Mouse (Mus musculus): ENCODE measurements at regions not wholly inside any gene's neighbourhood (a gene's known extent, or its start where the extent isn't known, plus 50 kb on each side); places are given as distances from the start of the nearest gene placed in this dataset.

- Histone ChIP-seq H3K27me3 (ENCODE audit: control insufficient read depth in 1 of 2, insufficient read depth in 2 of 2, low read length in 2 of 2) (no peaks in the 10 kb centered on the region), H3K4me3 (ENCODE audit: control insufficient read depth in 1 of 2, insufficient read depth in 1 of 2, low read depth in 2 of 2, low read length in 2 of 2) (no peak overlapping the region), H3K4me1 (ENCODE audit: control insufficient read depth in 1 of 2, insufficient read depth in 2 of 2, low read length in 2 of 2) (no peaks in the 10 kb centered on the region), H3K36me3 (ENCODE audit: control insufficient read depth in 1 of 2, insufficient read depth in 2 of 2, low read length in 2 of 2) (no peaks in the 10 kb centered on the region), H3K27ac (ENCODE audit: control insufficient read depth, low read depth, low read length) (no peak overlapping the region), H3K9ac (ENCODE audit: control insufficient read depth, low read depth, low read length, poor library complexity, severe bottlenecking) (no peak overlapping the region), H3K9me3 (replicated peaks; ENCODE audit: insufficient read depth, low read length) (no peaks in the 10 kb centered on the region), H3K79me2 (ENCODE audit: control insufficient read depth, insufficient read depth, low read length, poor library complexity) (no peaks in the 10 kb centered on the region)
- TF ChIP-seq ELF1 (IDR thresholded peaks at IDR 0.05; ENCODE audit: low read depth, low read length), result no peak
- no peak for TF ChIP-seq RCOR1 (IDR thresholded peaks at IDR 0.05; ENCODE audit: low read depth, low read length)
- no peak for TF ChIP-seq MEF2A (IDR thresholded peaks at IDR 0.05; ENCODE audit: extremely low read depth, insufficient replicate concordance, low read depth, low read length, poor library complexity, severe bottlenecking)
- TF ChIP-seq MAZ (IDR thresholded peaks at IDR 0.05; ENCODE audit: low read depth, low read length), result no peak
- TF ChIP-seq ZC3H11A (IDR thresholded peaks at IDR 0.05; ENCODE audit: low read depth, low read length), result no peak
- TF ChIP-seq SMC3 (IDR thresholded peaks at IDR 0.05; ENCODE audit: low read depth, low read length), result no peak
- no peak for TF ChIP-seq E2F4 (IDR thresholded peaks at IDR 0.05; ENCODE audit: borderline replicate concordance, low read depth, low read length)
- no peak for TF ChIP-seq POLR2AphosphoS2 (IDR thresholded peaks at IDR 0.05; ENCODE audit: low read length)
- no peak for TF ChIP-seq SIN3A (IDR thresholded peaks at IDR 0.05; ENCODE audit: low read length)
- no peak for TF ChIP-seq CHD1 (IDR thresholded peaks at IDR 0.05; ENCODE audit: low read depth, low read length)
- no peak for TF ChIP-seq MYB (IDR thresholded peaks at IDR 0.05; ENCODE audit: low read depth, low read length)
- no peak for TF ChIP-seq MYC (IDR thresholded peaks at IDR 0.05; ENCODE audit: low read depth, low read length)
- TF ChIP-seq USF1 (IDR thresholded peaks at IDR 0.05; ENCODE audit: low read depth, low read length), result no peak
- no peak for TF ChIP-seq MXI1 (IDR thresholded peaks at IDR 0.05; ENCODE audit: low read depth, low read length)
- TF ChIP-seq MAX (IDR thresholded peaks at IDR 0.05; ENCODE audit: low read length), result no peak
- no peak for TF ChIP-seq UBTF (IDR thresholded peaks at IDR 0.05; ENCODE audit: borderline replicate concordance, insufficient read depth, low read depth, low read length)
- TF ChIP-seq JUND (IDR thresholded peaks at IDR 0.05; ENCODE audit: low read depth, low read length), result no peak
- no peak for TF ChIP-seq ETS1 (IDR thresholded peaks at IDR 0.05; ENCODE audit: low read depth, low read length)
- no peak for TF ChIP-seq CHD2 (IDR thresholded peaks at IDR 0.05; ENCODE audit: low read length)
- no peak for DNase-seq (ENCODE audit: low read depth, low spot score)
These were observed 57.3 kb upstream of the 1700021F07Rik start for GRCm38 (mm10) chr2:173465006-173465620.

GRCm38 (mm10) chr2:173468136-173468535 is 54.2 kb upstream of the 1700021F07Rik start:
- no peak for TF ChIP-seq MAZ (IDR thresholded peaks at IDR 0.05; ENCODE audit: low read depth, low read length)
- no peak for TF ChIP-seq SMC3 (IDR thresholded peaks at IDR 0.05; ENCODE audit: low read depth, low read length)
- TF ChIP-seq ZNF384 (IDR thresholded peaks at IDR 0.05; ENCODE audit: low read depth, low read length), result no peak
- no peak for TF ChIP-seq E2F4 (IDR thresholded peaks at IDR 0.05; ENCODE audit: borderline replicate concordance, low read depth, low read length)
- no peak for TF ChIP-seq TCF12 (IDR thresholded peaks at IDR 0.05; ENCODE audit: low read depth, low read length)
- TF ChIP-seq NELFE (IDR thresholded peaks at IDR 0.05; ENCODE audit: low read depth, low read length), result no peak
- no peak for TF ChIP-seq HCFC1 (IDR thresholded peaks at IDR 0.05; ENCODE audit: low read depth, low read length)
- no peak for TF ChIP-seq SIN3A (IDR thresholded peaks at IDR 0.05; ENCODE audit: low read length)
- Histone ChIP-seq H3K36me3 (ENCODE audit: control insufficient read depth in 1 of 2, insufficient read depth in 2 of 2, low read length in 2 of 2) (no peaks in the 10 kb centered on the region), H3K79me2 (ENCODE audit: control insufficient read depth, insufficient read depth, low read length, poor library complexity) (no peaks in the 10 kb centered on the region), H3K9me3 (replicated peaks; ENCODE audit: insufficient read depth, low read length) (no peaks in the 10 kb centered on the region), H3K27ac (ENCODE audit: control insufficient read depth, low read depth, low read length) (no peak overlapping the region), H3K27me3 (ENCODE audit: control insufficient read depth in 1 of 2, insufficient read depth in 2 of 2, low read length in 2 of 2) (no peaks in the 10 kb centered on the region), H3K9ac (ENCODE audit: control insufficient read depth, low read depth, low read length, poor library complexity, severe bottlenecking) (no peak overlapping the region), H3K4me3 (ENCODE audit: control insufficient read depth in 1 of 2, insufficient read depth in 1 of 2, low read depth in 2 of 2, low read length in 2 of 2) (no peak overlapping the region), H3K4me1 (ENCODE audit: control insufficient read depth in 1 of 2, insufficient read depth in 2 of 2, low read length in 2 of 2) (no peaks in the 10 kb centered on the region)
- DNase-seq (ENCODE audit: low read depth, low spot score), result no peak
